Mouse (Mus musculus) kidney, adult 18-20 months (tissue): Measurements from ENCODE around the gene Klrk1.
"Not testable (repeated sequence)": the region's sequence is repeated elsewhere in the genome, so short reads cannot be mapped to it uniquely, and the experiment has no call there.

Experiments used
- DNase-seq: peaks from one replicate; pipeline ENCODE4 v3.0.0; 2021

Gene Klrk1

GRCm38 (mm10) chr6:129623735-129624134 is at the start of gene Klrk1:
Gene Klrk1, minus strand, starts transcription at chr6:129623864.
- no peak for DNase-seq

GRCm38 (mm10) chr6:129661301-129661700 is 37.6 kb upstream of the Klrk1 start:
- not testable (repeated sequence) for DNase-seq

- not testable (repeated sequence) for DNase-seq
Observed at GRCm38 (mm10) chr6:129660589-129660988, 36.9 kb upstream of the Klrk1 start, which contains the start of gene Klrc2. Gene Klrc2, minus strand, starts transcription at chr6:129660689.

- DNase-seq, result not testable (repeated sequence)
Observed at GRCm38 (mm10) chr6:129644054-129644453, 20.4 kb upstream of the Klrk1 start.

GRCm38 (mm10) chr6:129643237-129643636 is 19.6 kb upstream of the Klrk1 start, which contains the start of gene Klrc3:
Gene Klrc3, minus strand, starts transcription at chr6:129643337.
- DNase-seq, result not testable (repeated sequence)

- not testable (repeated sequence) for DNase-seq
Observed at GRCm38 (mm10) chr6:129631046-129631445, 7.4 kb upstream of the Klrk1 start.

- no peak for DNase-seq
Observed at GRCm38 (mm10) chr6:129608372-129608771, 15.3 kb downstream of the Klrk1 start.

GRCm38 (mm10) chr6:129591508-129591907 is 32.2 kb downstream of the Klrk1 start, which contains the start of gene Klrd1:
Gene Klrd1, plus strand, starts transcription at chr6:129591782.
- DNase-seq, result no peak

- DNase-seq, result no peak
Observed at GRCm38 (mm10) chr6:129583014-129583413, 40.6 kb downstream of the Klrk1 start.

- no peak for DNase-seq
Observed at GRCm38 (mm10) chr6:129581896-129582295, 41.8 kb downstream of the Klrk1 start.

GRCm38 (mm10) chr6:129581274-129581673 is 42.4 kb downstream of the Klrk1 start:
- DNase-seq, result no peak

GRCm38 (mm10) chr6:129577605-129578004 is 46.1 kb downstream of the Klrk1 start, which contains the start of gene Klre1:
Gene Klre1, plus strand, starts transcription at chr6:129577905.
- no peak for DNase-seq

- DNase-seq, result no peak
Observed at GRCm38 (mm10) chr6:129575315-129575714, 48.3 kb downstream of the Klrk1 start.

- DNase-seq, result no peak
Observed at GRCm38 (mm10) chr6:129565257-129565656, 58.4 kb downstream of the Klrk1 start.
